Mouse (Mus musculus): ENCODE measurements at regions not wholly inside any gene's neighbourhood (a gene's known extent, or its start where the extent isn't known, plus 50 kb on each side); places are given as distances from the start of the nearest gene placed in this dataset.
"Not testable (repeated sequence)": the region's sequence is repeated elsewhere in the genome, so short reads cannot be mapped to it uniquely, and the experiment has no call there.

DNA sequence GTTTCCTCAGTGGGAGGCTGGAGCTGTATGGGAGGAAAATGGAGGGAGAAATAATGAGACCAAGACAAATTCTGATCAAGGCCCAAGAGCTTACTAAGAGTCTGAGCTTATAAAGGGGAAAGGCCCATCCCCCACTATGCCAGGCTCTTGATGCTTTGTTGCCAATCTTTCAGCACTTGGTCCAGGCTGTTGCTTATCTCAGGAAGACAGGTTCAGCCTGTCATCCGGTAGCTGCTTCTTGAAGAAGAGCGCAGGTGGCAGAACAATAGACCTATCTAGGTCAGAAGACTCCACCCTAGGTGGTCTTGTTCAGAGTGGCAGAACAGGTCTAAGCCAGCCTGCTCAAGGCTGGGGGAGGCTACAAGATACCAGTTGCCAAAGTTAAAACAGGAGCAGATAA, 466.2 kb upstream of the Tbl1xr1 start:
- in situ Hi-C loops (cut with MboI, MseI): no loop called here

DNA sequence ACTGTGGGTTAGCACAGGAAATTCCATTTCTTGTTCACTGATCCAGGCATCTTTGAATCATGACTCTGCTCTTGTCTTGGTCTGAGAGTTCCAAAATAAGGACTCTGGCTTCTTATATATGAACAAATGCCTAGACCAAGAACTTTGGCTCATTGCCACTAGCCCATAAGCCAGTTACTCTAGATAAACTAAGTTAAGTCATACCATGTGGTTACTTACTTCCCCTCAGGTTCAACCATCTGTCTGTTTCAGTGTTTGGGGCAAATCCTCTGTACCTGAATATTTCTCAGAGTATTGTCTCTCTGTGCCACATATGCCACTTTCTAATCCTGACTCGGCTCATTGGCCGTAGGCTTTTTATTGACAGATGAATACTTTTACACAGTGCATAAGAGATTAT, 454.7 kb upstream of the Tbl1xr1 start:
- in situ Hi-C loops (cut with MboI, MseI): no loop called here

DNA sequence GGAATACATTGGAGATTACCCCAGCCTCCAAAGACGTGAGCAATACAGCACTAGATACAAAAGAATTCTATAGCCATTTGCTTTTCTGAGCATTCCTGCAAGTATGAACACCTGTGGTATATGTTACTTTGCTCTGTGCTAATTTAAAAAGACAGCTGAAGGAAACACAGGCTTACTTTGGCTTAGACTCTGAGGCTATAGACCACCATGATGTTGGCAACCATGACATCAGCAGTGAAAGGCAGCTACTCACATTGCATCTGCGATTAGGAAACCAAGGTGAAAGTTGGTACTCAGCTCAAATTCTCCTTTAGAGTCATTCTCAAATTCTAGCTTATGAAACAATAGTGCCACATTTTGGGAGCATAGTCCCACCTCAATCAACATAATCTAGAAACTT, 451.4 kb upstream of the Tbl1xr1 start:
- in situ Hi-C loops (cut with MboI, MseI): no loop called here

DNA sequence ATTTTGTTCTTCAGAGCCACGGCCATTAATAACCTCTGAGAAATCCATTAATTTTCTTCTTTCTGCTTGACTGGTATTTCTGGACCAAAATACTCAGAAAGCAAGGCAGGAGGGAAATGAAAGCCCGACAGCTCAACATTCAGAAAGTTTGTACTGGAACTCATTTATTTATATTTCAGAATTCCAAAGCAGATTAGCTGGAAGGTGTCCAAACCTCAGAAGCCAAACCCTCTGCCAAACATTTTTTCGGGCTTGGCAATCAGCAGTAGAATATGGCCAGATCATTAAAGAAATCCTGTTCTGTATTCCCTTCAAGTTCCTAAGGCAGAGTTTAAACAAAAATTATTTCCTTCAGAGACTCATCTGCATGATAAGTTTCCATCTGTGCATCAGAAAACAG, 450.4 kb upstream of the Tbl1xr1 start:
- in situ Hi-C loops (cut with MboI, MseI): no loop called here

DNA sequence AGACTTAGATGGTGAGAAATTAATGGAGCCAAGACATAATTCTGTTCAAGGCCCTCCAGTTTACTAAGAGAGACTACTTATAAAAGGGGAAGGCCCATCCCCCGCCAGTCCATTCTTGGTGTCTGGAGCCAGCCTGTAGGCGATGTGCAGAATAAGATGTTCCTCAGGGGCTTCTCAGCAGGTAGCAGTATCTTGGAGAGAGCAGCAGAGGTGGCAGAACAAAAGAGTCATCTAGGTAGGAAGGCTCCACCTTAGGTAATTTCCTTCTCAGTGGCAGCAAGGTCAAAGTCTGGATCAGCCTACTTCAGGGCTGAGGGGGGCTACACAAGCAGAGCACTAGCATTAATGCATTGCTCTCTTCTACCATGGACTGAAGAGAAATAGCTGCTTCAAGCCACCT, 449.4 kb upstream of the Tbl1xr1 start:
- in situ Hi-C loops (cut with MboI, MseI): not testable (repeated sequence)

DNA sequence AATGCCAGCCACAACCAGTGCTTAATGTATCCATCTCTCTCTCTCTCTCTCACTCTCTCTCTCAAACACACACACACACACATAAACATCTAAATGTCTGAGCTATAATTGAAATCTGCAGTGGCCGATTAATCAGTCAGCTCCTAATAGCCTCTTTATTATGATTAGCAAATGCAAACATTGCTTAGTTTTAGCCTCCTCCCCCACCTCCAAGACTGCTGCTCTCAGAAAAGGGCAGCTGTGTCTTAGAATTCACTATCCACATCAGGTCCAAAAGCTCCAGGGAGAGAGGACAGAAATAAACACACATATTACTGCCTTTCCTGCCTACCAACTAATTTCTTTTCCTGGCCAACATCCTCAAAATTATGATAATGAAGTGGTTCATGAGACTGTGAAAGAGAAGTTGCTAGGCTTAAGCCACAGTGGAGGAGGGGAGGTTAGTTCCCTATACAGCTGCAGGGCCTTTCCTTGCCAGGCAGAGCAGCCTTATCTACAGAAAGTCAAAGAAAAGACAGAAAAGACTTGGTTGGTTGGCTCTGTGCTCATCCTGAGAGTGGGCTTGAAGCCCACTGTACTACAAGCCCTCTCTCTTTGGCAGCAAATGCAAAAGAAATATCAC, 442.7 kb upstream of the Tbl1xr1 start:
- in situ Hi-C loops (cut with MboI, MseI): no loop called here

DNA sequence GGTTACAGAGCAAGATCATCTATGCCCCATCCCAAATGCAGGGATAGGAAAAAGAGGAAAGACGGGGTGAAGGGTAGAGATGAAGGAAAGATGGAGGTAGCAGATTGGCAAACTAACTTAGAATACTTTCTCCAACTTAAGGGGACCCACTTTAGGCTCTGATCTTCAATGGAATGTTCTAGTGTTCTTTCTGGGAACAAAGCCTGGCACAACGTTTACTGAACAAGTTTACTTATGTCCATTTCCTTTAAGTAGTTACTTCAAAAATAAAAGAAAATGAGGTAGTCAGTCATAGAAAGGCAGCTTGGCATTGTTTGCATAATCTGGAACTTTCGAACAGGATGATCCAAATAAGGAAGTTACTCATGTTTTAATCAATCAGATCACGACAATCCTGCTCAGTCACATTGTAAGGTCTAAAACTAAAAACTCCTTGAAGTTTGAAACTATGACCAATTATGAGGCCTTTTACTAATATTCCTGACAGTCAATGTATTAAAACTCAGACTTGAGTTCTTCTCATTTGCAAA, 441.7 kb upstream of the Tbl1xr1 start:
- in situ Hi-C loops (cut with MboI, MseI): no loop called here

DNA sequence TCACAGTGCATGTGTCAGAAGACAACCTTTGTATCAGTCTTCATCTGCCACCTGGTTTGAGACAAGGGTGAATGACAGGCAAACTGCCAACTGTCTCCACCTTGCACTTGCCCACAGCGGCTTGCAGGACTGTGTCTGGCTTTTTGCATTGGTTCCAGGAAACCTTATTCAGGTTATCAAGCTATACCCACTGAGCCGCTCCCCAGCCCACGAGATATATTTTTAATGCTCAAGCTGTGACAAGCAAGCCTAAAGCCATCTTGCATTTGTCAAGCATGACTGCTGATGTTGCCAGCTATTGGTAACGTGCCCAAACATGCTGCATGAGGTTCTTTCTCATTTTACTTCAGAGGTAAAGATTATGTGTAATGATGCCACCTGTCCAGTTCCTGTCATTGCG, 437.6 kb upstream of the Tbl1xr1 start:
- in situ Hi-C loops (cut with MboI, MseI): no loop called here

DNA sequence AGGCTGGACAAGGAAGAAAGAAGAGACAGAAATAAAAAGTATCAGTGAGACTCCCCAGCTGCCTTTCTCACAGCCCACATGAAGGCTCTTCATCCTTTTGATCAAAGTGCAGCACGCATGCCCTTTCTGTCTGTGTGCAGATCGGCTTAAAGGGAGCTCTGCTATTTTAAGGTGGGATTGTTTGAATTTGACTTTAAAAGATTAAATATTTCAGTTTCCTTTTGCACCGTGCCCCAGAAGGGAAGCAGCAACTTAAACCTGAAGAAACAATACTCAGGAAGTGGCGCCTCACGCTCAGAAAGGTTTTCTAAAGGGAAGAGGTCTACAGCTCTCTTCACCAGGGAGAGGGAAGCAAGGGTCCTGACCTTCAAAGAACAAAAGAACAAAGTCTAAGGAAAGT, 436.9 kb upstream of the Tbl1xr1 start:
- in situ Hi-C loops (cut with MboI, MseI): no loop called here

DNA sequence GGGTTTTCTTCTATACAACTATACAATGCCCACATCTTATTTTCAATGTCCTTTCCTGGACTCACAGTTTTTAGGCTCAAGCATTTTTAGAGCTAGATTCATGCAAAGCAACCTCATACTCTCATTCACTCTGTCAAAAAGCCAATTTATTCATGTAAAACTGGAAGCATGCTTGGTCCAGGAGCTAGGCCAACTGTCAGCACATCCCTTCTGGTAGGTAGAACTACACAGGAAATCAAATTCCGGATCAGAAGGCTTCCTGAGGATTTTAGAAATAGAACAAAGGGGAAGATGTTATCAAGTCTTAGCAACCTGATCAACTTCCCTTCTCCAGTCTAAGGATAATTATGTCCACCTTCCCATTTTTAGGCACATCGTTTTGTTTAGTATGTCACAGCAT, 432.4 kb upstream of the Tbl1xr1 start:
- in situ Hi-C loops (cut with MboI, MseI): no loop called here

DNA sequence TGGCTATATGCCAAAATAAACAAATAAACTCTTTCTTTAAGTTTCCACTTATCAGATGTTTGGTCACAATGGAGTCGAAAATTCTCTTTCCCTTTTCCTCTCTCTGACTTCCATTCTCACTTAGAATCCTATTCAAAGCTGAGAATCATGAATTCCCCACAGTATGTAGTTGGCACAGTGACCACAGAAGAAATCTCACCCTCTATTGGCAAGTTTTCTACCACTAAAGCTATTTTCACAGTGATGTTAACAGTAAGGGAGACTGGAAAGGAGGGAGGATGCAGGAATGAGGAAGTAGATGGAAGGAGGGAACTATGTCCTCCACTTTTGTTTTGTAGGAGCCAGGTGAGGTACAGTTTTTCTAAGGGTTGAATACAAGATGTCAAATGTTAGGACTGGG, 431.2 kb upstream of the Tbl1xr1 start:
- in situ Hi-C loops (cut with MboI, MseI): no loop called here

DNA sequence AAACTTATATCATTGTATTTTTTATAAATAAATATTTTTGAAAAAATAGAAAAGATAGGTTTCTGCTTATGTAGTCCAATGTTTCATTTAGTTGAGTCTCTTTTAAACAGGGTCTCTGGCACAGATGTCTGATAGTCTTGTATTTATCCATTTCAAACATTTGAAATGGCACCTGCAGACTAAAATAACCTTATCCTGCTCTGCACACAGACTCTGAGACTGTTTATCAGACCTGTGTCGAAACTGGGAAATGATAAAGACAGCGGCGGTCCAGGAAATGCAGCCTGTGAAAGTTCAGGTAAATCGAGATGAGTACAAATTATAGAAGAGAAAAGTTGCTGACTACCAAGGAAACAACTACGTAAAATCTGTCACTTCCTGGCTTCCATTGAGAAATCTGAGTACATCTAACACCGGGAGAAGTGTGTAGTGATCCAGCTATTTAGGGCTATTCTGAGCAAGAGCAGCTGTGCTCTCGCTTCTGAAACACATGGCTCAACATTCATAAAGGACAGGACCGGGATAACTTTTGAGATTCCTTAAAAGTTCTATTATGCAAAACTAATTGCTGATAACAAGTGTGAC, 426.5 kb upstream of the Tbl1xr1 start:
- in situ Hi-C loops (cut with MboI, MseI): no loop called here

DNA sequence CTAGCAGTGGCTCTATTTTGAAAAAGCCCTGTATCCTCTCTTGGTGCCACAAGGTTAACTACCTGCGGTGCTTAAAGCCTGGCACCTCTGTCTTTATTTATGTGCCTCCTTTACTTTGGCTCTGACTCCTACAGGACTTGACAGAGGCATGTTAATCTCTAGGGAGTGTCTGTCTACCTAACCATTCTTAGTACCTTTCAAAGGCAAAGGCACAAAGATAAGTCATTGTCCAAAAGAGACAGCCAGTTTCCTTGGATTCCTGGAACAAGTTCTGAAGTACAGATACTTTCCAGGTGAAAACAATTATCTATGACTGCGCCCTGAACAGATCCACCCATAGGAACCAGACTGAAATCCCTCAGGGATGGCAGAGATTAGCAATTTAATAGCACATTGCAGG, 421.2 kb upstream of the Tbl1xr1 start:
- in situ Hi-C loops (cut with MboI, MseI): no loop called here

DNA sequence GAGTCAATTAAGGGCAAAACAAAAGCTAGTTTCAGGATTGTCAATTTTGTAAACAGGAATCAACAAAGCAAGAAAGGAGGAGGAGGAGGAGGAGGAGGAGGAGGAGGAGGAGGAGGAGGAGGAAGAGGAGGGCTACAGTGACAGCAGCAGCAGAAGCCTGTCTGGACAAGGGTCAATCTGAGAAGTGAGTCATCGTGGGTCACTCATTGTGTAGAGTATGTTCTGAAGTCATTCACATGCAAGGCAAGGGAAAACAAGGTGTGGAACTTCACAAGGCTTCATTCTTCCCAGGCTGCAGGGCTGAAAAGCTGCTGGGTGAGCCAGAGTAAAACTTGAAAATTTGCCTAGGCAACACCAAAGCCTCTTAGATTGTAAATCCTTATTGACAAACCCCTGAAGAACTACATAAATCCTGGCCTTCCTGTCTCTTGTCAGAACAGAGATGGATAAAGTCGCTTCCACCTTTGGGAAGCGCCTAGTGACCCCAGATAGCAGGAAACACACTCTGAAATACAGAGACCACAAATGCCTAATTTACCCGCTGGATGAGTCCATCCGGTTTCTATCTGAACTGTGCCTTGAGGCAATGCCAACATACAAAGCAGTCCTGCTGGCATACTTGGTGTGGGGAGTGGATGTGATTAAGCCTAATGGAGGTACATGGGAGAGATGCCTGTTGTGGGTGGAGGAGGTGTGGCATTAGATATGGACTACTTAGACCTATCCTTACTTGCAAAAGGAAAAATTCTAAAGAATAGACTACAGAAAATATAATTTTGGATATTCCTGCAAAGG, 408.9 kb upstream of the Tbl1xr1 start:
- in situ Hi-C loops (cut with MboI, MseI): no loop called here

DNA sequence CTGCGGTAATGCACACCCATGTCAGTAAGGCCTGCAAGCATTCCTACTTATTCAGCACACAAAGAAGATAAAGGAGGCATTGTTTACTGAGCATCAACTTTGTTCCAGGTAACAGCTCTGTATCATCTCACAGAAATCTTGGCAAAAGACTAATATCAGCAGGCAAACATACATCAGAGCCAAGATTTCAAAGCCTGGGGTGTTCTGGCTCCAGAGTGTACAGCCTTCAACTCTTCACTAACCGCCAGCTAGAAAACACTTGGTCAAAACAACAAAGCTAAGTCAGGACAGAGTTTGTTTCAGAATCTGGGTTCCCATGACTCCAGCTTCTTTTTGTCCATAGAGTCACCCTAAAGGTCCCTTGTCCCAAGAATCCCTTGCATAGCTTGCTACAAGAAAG, 404.6 kb upstream of the Tbl1xr1 start:
- in situ Hi-C loops (cut with MboI, MseI): no loop called here

DNA sequence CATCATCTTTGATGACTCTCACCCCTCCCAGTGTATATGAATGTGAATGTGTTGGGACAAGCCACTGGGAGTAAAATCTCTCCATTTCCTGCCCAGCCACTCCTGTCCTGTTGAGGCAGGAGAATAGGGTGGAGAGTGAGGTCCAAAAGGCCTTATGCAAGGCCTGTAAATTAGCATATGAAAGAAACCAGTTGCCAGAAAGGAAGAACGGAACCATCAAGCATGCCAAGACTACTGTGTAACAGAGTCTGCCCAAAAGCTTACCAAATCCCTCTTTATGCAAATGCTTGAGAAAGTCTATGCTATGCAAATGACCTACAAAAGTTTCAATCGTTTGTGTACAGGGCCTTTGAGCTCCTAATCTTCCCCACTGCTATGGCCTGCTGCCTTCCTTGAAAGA, 404.0 kb upstream of the Tbl1xr1 start:
- in situ Hi-C loops (cut with MboI, MseI): no loop called here

DNA sequence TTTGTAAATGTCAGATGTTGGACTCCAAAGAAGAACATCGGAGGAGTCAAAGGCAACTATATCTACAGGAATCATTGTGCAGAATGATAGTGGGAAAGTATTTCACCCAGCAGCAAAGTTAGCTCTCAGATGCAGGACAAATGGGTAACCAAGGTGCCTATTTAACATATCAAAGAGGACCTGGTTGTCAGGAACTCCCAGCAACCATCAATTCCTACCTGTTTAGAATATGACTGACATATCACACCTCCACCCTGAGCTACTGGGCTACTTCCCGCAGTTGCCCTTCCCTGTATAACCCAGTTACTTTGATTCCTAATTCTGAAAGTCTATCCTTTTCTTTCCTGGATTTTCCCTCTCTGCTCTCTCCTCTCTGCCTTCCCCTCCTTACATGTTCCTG, 403.0 kb upstream of the Tbl1xr1 start:
- in situ Hi-C loops (cut with MboI, MseI): no loop called here

DNA sequence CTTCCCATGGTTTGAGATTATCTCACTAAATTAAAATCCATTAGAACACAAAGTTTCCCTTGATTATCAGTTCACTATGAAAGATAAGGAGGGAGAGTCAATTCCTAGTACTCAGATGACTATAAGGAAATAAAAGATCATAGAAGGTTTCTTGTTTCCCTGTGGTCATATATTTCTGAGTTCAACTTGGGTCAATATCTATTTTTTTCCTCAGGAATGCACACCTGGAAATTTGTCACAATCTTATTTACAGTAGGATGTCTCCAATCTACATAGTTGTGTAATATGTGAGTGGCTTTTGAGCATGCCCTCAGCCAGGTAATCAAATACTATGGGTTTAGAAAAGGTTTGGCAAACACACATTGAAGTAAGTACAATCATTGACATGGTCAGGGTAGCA, 398.2 kb upstream of the Tbl1xr1 start:
- in situ Hi-C loops (cut with MboI, MseI): no loop called here

DNA sequence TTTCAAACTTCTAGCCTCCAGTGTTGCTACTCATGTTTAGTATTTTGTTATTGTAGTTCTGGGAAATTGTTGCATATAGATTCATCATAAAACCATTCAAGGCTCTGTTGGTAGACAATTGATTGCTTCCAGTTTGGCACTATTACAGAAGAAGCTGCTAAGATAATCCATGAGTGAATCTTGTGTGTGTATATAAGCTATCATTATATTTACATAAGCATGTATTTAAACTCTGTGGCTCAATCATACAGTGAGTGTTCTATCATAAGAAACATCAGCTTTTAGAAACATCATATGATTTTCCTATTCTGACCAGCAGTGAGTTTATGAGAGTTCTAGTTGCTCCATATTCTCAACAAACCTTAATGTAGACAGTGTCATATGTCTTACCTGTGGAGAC, 397.7 kb upstream of the Tbl1xr1 start:
- in situ Hi-C loops (cut with MboI, MseI): no loop called here

DNA sequence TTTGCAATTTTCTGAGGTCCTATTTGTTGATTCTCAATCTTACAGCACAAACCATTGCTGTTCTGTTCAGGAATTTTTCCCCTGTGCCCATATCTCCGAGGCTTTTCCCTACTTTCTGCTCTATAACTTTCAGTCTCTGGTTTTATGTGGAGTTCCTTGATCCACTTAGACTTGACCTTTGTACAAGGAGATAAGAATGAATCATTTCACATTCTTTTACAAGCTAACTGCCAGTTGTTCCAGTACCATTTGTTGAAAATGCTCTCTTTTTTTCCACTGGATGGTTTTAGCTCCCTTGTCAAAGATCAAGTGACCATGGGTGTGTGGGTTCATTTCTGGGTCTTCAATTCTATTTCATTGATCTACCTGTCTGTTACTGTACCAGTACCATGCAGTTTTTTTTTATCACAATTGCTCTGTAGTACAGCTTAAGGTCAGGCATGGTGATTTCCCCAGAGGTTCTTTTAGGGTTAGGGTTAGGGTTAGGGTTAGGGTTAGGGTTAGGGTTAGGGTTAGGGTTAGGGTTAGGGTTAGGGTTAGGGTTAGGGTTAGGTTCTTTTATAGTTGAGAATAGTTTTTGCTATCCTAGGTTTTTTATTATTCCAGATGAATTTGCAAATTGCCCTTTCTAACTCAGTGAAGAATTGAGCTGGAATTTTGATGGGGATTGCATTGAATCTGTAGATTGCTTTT, 378.3 kb upstream of the Tbl1xr1 start:
- in situ Hi-C loops (cut with MboI, MseI): not testable (repeated sequence)

DNA sequence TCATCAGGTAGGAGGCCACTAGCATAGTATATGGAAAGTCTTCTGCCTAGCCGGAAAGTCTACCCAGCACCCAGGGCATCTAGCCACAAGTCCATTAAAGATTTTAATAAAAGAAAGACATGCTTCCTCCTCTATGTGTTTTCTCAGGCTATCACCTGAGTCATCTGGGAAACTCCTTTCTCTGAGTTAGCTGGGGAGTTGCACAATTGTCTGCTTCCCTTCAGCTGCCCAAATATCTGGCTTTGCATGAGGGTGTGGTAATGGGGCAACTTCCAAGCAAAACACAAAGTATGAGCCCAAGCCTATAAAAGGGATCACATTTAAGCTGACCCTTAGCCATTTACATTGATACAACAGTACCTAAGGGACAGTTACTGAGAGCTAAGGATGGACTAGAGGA, 376.9 kb upstream of the Tbl1xr1 start:
- in situ Hi-C loops (cut with MboI, MseI): no loop called here

DNA sequence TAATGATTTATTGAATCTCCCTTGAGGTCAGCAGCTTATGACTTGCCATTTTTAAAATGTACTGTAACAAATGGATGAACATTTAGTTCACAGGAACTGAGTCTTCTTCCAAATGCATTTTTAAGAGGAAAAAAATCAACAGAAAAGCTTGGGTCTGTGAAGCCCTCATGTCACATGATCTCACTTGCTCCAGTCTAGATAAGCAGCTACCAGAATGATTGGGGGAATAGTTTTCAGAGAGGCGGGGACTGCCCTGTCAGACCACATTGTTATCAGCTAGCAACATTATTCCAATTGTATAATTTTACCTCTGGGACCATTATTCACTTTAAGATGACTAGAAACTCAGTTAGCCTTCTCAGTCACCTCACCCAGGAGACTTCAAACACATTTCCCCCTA, 376.1 kb upstream of the Tbl1xr1 start:
- in situ Hi-C loops (cut with MboI, MseI): no loop called here

All from regulatory T cell (primary cell).